Mouse (Mus musculus) lung, postnatal 4 days (tissue): ENCODE data around the gene Tmem130.
"Not testable (repeated sequence)": the region's sequence is repeated elsewhere in the genome, so short reads cannot be mapped to it uniquely, and the experiment has no call there.

ENCODE experiments used
- DNase-seq, 2 experiments: peaks; one replicate each; pipeline ENCODE4 v3.0.0; 2021

The Tmem130 gene

GRCm38 (mm10) chr5:144761161-144761868 lies at the start of gene Tmem130:
TSS of gene Tmem130 (minus strand) at chr5:144761818.
- DNase-seq: peak in 1 of 2 experiments; percentile 29

GRCm38 (mm10) chr5:144806931-144807330 lies 45.3 kb upstream of the Tmem130 start:
- DNase-seq: no peak

GRCm38 (mm10) chr5:144804181-144804580 lies 42.6 kb upstream of the Tmem130 start:
- no peak for DNase-seq

- no peak for DNase-seq
Observed at GRCm38 (mm10) chr5:144803066-144803465, 41.4 kb upstream of the Tmem130 start.

GRCm38 (mm10) chr5:144797116-144797515 lies 35.5 kb upstream of the Tmem130 start:
- peak in 1 of 2 experiments; percentile 38 for DNase-seq

GRCm38 (mm10) chr5:144794687-144795086 lies 33.1 kb upstream of the Tmem130 start:
- peak; percentile 17 to 33 for DNase-seq

GRCm38 (mm10) chr5:144793374-144793773 lies 31.8 kb upstream of the Tmem130 start:
- DNase-seq: no peak

- no peak for DNase-seq
Observed at GRCm38 (mm10) chr5:144786464-144786863, 24.8 kb upstream of the Tmem130 start.

GRCm38 (mm10) chr5:144780654-144781053 lies 19.0 kb upstream of the Tmem130 start:
- no peak for DNase-seq

GRCm38 (mm10) chr5:144773231-144773630 lies 11.6 kb upstream of the Tmem130 start:
- no peak for DNase-seq

- no peak for DNase-seq
Observed at GRCm38 (mm10) chr5:144769067-144769482, 7.5 kb upstream of the Tmem130 start.

- DNase-seq: peak; percentile 92 to 95
Observed at GRCm38 (mm10) chr5:144767911-144768841, 6.6 kb upstream of the Tmem130 start.

- DNase-seq: not testable (repeated sequence)
Observed at GRCm38 (mm10) chr5:144767106-144767798, 5.6 kb upstream of the Tmem130 start, which contains the start of gene Trrap. TSS of gene Trrap (plus strand) at chr5:144767732.

- DNase-seq: no peak
Observed at GRCm38 (mm10) chr5:144766646-144767045, 5.0 kb upstream of the Tmem130 start.

GRCm38 (mm10) chr5:144766026-144766425 lies 4.4 kb upstream of the Tmem130 start:
- DNase-seq: no peak

GRCm38 (mm10) chr5:144758422-144758821 lies 3.2 kb downstream of the Tmem130 start:
- DNase-seq: no peak

GRCm38 (mm10) chr5:144757402-144757801 lies 4.2 kb downstream of the Tmem130 start:
- DNase-seq: no peak

- no peak for DNase-seq
Observed at GRCm38 (mm10) chr5:144755191-144755590, 6.4 kb downstream of the Tmem130 start.

GRCm38 (mm10) chr5:144753041-144753440 lies 8.6 kb downstream of the Tmem130 start:
- DNase-seq: peak in 1 of 2 experiments; percentile 49

- peak; percentile 24 to 38 for DNase-seq
Observed at GRCm38 (mm10) chr5:144752432-144752831, 9.2 kb downstream of the Tmem130 start.

GRCm38 (mm10) chr5:144737101-144737500 lies 24.5 kb downstream of the Tmem130 start:
- DNase-seq: no peak

GRCm38 (mm10) chr5:144734949-144735348 lies 26.7 kb downstream of the Tmem130 start:
- DNase-seq: peak; percentile 46 to 73

GRCm38 (mm10) chr5:144733953-144734352 lies 27.7 kb downstream of the Tmem130 start:
- DNase-seq: peak in 1 of 2 experiments; percentile 58
